10 mouse cellular contexts compared by ENCODE assay signal in the genomic region with DNA sequence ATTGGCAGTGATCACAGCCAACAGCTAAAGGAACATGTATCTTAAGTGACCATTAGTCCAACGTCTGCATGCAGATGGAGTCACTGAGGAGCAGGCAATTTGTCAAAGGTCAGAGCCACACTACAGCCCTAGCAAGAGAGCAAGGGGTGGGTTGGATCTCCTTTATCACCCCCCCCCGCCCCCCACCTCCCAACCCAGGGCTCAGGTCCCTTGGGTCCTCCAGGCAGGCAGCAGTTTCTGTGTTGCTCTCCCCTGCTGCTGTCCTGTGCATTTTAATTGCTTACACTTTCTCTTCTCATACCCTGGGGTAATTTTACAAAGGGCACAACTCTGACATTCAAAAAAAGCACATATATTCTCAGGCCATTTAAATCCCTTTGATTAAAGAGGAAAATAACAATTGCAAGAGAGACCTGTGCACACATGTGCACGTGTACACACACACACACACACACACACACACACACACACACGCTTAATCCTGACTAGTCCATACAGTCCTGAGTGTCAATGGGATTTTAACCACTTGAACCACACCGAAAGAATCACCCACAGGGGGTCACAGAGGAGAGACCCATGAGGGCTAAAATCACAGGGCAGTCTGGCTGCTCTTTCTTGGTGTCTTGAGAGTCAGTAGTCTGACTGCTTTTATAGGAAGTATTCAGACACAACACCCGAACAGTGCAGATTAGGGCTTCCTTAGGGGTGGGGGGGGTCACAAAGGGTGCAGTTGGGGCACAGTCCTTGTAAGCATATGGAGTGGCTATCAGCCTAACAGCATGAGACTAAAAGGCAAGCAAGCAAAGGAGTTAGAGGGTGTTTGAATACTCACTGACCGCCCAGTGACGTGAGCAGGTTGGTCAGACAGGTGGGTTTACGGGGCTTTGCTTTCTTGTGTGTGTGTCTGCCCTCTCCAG.
DNase-seq lines count a peak whose midpoint lies in the region; ATAC-seq lines count a peak whose summit lies in the region.
"Had no signal": no experiment of that assay in that cellular context is flagged by ENCODE, and none has a peak within 500 bp of the region (broad histone marks: within the 10 kb centered on the region; RNA-seq: fewer than 3 reads in every experiment).

No protein-coding gene starts in this region.

- WGBS in heart, embryonic 15.5 days: 65% methylated on average over 9 of the region's 9 CpGs
- 49% methylated on average over 9 of the region's 9 CpGs for WGBS in embryonic facial prominence, embryonic 13.5 days
- 47% methylated on average over 9 of the region's 9 CpGs for WGBS in hindbrain, embryonic 15.5 days
- WGBS in midbrain, embryonic 15.5 days: 42% methylated on average over 9 of the region's 9 CpGs

- H3K27me3 ChIP-seq in heart, embryonic 15.5 days: no peaks in the 10 kb centered on the region
- 0 out of 2 replicates have a peak, but pooled peaks cover 2% of the 10 kb centered on the region for H3K27me3 ChIP-seq in embryonic facial prominence, embryonic 13.5 days
- no peaks in the 10 kb centered on the region for H3K27me3 ChIP-seq in hindbrain, embryonic 15.5 days
- H3K27me3 ChIP-seq in midbrain, embryonic 15.5 days (replicated peaks): no peaks in the 10 kb centered on the region

- no peak overlapping the region for H3K9ac ChIP-seq in heart, embryonic 15.5 days
- no peak overlapping the region for H3K9ac ChIP-seq in embryonic facial prominence, embryonic 13.5 days
- no peak overlapping the region for H3K9ac ChIP-seq in hindbrain, embryonic 15.5 days
- no peak overlapping the region for H3K9ac ChIP-seq in midbrain, embryonic 15.5 days

- H3K9me3 ChIP-seq in heart, embryonic 15.5 days (replicated peaks): no peaks in the 10 kb centered on the region
- no peaks in the 10 kb centered on the region for H3K9me3 ChIP-seq in embryonic facial prominence, embryonic 13.5 days
- H3K9me3 ChIP-seq in hindbrain, embryonic 15.5 days: no peaks in the 10 kb centered on the region
- H3K9me3 ChIP-seq in midbrain, embryonic 15.5 days: no peaks in the 10 kb centered on the region

- no peak overlapping the region for H3K4me2 ChIP-seq in heart, embryonic 15.5 days
- no peak overlapping the region for H3K4me2 ChIP-seq in embryonic facial prominence, embryonic 13.5 days
- no peak overlapping the region for H3K4me2 ChIP-seq in hindbrain, embryonic 15.5 days
- 0 out of 2 replicates have a peak overlapping the region, but pooled peaks have one; percentile 1 for H3K4me2 ChIP-seq in midbrain, embryonic 15.5 days

- H3K4me3 ChIP-seq in heart, embryonic 15.5 days: no peak overlapping the region
- H3K4me3 ChIP-seq in embryonic facial prominence, embryonic 13.5 days: no peak overlapping the region
- no peak overlapping the region for H3K4me3 ChIP-seq in hindbrain, embryonic 15.5 days
- no peak overlapping the region for H3K4me3 ChIP-seq in midbrain, embryonic 15.5 days
- H3K4me3 ChIP-seq: erythroblast, embryonic 14.5 days had no signal

- H3K27ac ChIP-seq in heart, embryonic 15.5 days: peak overlapping the region; percentile 58
- peak overlapping the region; percentile 82 for H3K27ac ChIP-seq in embryonic facial prominence, embryonic 13.5 days
- H3K27ac ChIP-seq in hindbrain, embryonic 15.5 days (replicated peaks): peak overlapping the region; percentile 43; the same call in 1 of the 2 replicates
- H3K27ac ChIP-seq in midbrain, embryonic 15.5 days: peak overlapping the region; percentile 49

- ATAC-seq in heart, embryonic 15.5 days (replicated peaks; ENCODE audit: insufficient number of reproducible peaks, insufficient read depth, low FRiP score, low read depth): 0 out of 2 replicates have a peak, but pooled peaks have one; percentile 6
- ATAC-seq in embryonic facial prominence, embryonic 13.5 days (ENCODE audit: insufficient number of reproducible peaks, insufficient read depth, low FRiP score, low TSS enrichment, low read depth): no peak; the same call in 1 of the 2 replicates
- peak; percentile 43 for ATAC-seq in hindbrain, embryonic 15.5 days (ENCODE audit: low FRiP score, low read depth)
- ATAC-seq in midbrain, embryonic 15.5 days (replicated peaks): peak; percentile 40
- ATAC-seq in erythroblast, adult 5-6 weeks (replicated peaks; ENCODE audit: low FRiP score, poor library complexity, severe bottlenecking): no peak

- DNase-seq in heart, postnatal 25 days (ENCODE audit: low spot score): no peak
- DNase-seq in frontal cortex, postnatal 36 days (ENCODE audit: low spot score in 2 of 2): no peak
- DNase-seq in kidney, postnatal 4 days: no peak
- DNase-seq: liver had no signal

- peaks cover 22% of the 10 kb centered on the region for H3K4me1 ChIP-seq in heart, embryonic 15.5 days (replicated peaks)
- peaks cover 27% of the 10 kb centered on the region for H3K4me1 ChIP-seq in embryonic facial prominence, embryonic 13.5 days
- H3K4me1 ChIP-seq in hindbrain, embryonic 15.5 days (replicated peaks): peaks cover 40% of the 10 kb centered on the region
- H3K4me1 ChIP-seq in midbrain, embryonic 15.5 days: peaks cover 38% of the 10 kb centered on the region

- intact Hi-C loops in heart, postnatal 25 days (cut with DNase I): no loop called here

- H3K36me3 ChIP-seq in heart, embryonic 15.5 days: no peaks in the 10 kb centered on the region
- no peaks in the 10 kb centered on the region for H3K36me3 ChIP-seq in embryonic facial prominence, embryonic 13.5 days
- no peaks in the 10 kb centered on the region for H3K36me3 ChIP-seq in hindbrain, embryonic 15.5 days
- H3K36me3 ChIP-seq in midbrain, embryonic 15.5 days (replicated peaks): no peaks in the 10 kb centered on the region

Comparison
In these comparisons a context has a peak if more than half of its experiments do, and no peak if none do; other contexts are left out.
1. ATAC-seq: peak in heart, embryonic 15.5 days (single experiment), hindbrain, embryonic 15.5 days (single experiment) and midbrain, embryonic 15.5 days (single experiment); none in embryonic facial prominence, embryonic 13.5 days (single experiment) and erythroblast, adult 5-6 weeks (single experiment).
2. Peak in every context shown above with its lines, with median percentiles within 50 percentile points of each other: H3K27ac ChIP-seq.